Mouse (Mus musculus) right cerebral cortex, postnatal 10 days (tissue): Measurements from ENCODE around the gene Vmn2r60.
"Not testable (repeated sequence)": the region's sequence is repeated elsewhere in the genome, so short reads cannot be mapped to it uniquely, and the experiment has no call there.

ENCODE experiments used
- DNase-seq, 2 experiments: peaks; one replicate each; pipeline ENCODE4 v3.0.0; 2021; ENCODE audit warnings: low spot score in 2 of 2

Gene Vmn2r60

DNA sequence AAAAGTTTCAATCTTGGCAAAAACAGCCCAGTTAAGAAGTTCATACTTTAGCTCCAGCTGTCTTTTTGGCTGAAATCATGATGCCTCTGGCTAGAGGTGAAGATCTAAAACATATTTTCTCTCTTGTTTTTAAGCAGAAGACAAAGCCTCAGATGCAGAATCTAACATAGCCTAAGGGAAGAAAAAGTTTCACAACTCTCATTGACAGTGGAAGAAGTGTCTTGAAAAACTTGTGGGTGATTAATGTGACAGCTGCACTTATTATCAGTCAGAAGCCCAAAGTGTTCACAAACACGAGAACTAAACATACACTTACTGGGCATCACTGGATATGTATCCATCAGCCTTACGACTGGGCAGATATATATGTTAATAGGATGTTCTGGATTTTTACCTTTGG lies at the start of gene Vmn2r60:
TSS of gene Vmn2r60 (plus strand) at position 301 of the 400 bp plus-strand sequence.
- no peak for DNase-seq

DNA sequence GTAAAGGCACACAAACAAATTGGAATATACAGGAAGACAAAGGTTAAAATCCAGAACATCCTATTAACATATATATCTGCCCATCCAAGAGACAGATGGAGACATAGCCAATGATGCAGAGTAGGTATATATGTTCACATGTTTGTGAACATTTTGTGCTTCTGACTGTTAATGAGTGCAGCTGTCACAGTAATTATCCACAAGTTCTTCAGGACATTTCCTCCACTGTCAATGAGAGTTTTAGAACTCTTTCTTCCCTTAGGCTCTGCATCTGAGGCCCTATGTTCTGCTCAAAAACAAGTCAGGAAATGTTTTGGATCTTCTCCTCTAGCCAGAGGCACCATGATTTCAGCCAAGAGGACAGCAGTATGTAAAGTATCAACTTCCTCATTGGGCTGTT lies 48.6 kb upstream of the Vmn2r60 start, which contains the start of gene Vmn2r59:
TSS of gene Vmn2r59 (minus strand) at position 101 of the 400 bp plus-strand sequence.
- DNase-seq = no peak

DNA sequence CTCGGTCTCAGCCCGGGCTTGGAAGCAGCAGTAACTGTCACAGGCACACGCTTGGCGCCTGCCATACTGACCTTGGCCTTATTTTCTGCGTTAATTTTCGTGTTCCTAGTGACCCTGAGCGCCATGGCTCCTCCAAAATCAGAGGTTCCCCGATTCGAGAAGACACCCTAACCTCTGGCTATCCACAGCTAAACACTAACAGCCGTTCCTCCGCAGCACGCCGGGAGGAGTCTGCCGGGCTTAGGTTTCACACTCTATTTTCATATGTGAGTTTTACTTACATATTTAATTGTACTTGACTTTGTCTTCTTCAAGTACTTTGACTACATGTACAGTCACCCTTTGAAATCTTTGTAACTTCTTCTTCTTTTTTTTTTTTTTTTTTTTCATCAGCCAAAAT lies 509 bp upstream of the Vmn2r60 start:
- DNase-seq = not testable (repeated sequence)
